Mouse (Mus musculus): Measurements from ENCODE around the gene Qdpr. TPM values are rescaled to one million over a fixed set of nuclear protein-coding genes. Genes with fewer than 3 reads are reported as not detected.
A peak's percentile ranks its signal among the peaks of the same experiment; 100 is the strongest.
"Not testable (repeated sequence)": the region's sequence is repeated elsewhere in the genome, so short reads cannot be mapped to it uniquely, and the experiment has no call there.

The Qdpr gene
- total RNA-seq, 2 experiments from 2014 or later = 53.9 to 63.6 TPM

DNA sequence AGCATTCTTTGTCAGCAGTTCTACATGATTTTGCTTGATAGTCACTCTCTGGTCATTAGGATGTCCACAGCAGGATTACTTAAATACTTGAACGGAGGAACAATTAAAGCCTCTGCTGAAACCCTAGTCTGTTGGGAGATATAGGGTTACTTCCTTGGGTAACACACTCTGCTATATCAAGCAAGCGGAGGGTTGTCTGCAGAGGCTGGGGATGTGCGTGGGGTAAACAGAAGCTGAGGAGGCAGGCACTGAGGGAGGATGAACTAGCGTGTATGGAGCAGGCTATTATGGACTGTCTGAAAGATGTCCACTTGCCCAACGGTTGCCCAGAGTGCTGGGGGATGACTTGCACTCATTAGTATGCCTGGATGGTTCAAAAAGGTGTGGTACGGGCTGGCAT, 3.4 kb upstream of the Qdpr start, which contains the start of gene Clrn2:
TSS of gene Clrn2 (plus strand) at position 301 of the 400 bp plus-strand sequence.
- DNase-seq = no peak

DNA sequence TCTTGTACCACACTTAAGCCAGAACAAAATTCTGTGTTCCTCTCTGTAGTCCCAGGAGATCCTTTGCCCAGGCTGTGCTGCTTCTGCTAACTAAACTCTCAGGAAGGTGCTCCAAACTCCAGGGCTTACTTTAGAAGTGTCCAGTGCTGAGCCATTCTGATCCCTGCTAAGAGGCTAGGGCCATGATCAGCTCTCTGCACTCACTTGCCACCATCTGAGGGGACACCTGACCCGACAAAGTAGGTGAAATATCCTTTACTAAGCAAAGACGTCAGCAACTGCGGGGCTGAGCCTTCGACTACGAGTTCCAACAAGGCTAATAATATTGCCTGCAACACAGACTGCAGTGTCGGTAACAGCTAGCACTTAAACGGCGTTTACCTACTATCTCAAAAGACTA, 830 bp downstream of the Qdpr start:
- DNase-seq = no peak

- no peak for DNase-seq
Measured at GRCm38 (mm10) chr5:45448676-45449075, 1.4 kb downstream of the Qdpr start.

GRCm38 (mm10) chr5:45444130-45444832, 5.8 kb downstream of the Qdpr start:
- no peak for DNase-seq

GRCm38 (mm10) chr5:45441745-45442144, 8.3 kb downstream of the Qdpr start:
- DNase-seq = no peak

- DNase-seq = no peak
Measured at GRCm38 (mm10) chr5:45441124-45441523, 8.9 kb downstream of the Qdpr start.

DNA sequence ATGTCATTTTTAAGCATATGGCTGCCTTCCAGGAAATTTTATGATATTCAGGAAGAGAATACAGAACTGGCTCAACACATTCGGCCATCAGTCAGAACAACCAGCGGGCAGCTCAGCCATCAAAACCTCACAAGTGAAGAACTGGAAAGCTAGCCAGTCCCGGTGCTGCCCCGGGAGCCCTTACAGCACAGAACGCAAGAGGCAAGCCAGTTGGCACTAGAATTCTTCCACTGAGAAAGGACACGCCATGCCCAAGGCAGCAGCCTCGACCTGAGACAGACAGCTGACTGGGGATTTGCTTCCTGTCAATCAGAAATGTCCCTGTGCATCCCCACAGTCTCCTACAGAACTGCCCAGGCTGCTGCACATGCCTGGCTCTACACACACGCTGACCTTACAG, 11.7 kb downstream of the Qdpr start:
- peak; percentile 61 for DNase-seq

DNA sequence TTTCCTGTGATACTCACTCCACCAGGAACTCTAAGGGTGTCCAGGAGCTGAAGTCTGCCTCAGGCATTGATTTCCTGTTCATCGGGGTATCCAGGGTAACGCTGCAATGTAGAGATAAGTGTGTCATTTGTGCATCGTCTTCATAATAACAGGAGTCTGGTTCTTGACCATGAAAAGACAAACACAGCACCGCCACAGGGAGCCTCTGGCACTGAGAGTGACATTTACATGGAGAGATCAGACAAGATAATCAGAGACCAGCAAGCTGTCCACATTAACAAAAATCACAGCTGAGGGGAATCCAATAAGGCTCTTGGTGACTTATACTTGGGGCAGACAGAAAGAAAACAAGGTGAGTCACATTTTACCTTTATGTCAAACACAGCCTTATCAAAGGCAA, 12.2 kb downstream of the Qdpr start:
- no peak for DNase-seq

- DNase-seq = no peak
Measured at GRCm38 (mm10) chr5:45435967-45436950, 13.8 kb downstream of the Qdpr start.

GRCm38 (mm10) chr5:45427891-45428290, 22.1 kb downstream of the Qdpr start:
- DNase-seq = no peak

DNA sequence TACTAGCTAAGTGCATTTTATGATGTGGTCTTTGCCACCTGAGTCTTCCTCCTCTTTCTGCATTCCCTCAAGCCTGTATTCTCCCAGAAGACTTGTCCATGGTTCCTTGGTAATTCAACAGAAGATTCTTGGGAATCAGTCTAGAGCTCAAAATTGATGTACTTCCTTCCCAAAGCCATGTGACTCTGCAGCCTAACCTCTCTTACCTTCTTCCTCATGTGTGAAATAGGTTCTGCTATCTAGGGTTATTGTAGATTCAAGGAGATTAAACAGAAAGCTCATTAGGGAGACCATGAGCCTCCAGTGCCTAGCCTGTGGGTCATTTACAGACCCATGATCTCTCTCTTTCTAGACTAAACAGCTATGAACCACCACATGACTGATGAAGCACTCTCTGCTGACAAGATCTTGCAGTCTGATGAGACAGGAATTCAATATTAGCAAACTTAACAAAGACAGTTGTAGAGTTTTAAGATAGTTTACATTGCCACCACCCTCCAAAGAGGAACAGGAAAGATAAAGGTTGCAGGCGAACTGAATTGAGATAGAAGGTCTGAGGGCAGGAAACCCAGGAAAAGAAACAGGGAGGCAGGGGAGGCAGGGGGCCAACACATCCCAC, 23.5 kb downstream of the Qdpr start:
- no peak for DNase-seq

DNA sequence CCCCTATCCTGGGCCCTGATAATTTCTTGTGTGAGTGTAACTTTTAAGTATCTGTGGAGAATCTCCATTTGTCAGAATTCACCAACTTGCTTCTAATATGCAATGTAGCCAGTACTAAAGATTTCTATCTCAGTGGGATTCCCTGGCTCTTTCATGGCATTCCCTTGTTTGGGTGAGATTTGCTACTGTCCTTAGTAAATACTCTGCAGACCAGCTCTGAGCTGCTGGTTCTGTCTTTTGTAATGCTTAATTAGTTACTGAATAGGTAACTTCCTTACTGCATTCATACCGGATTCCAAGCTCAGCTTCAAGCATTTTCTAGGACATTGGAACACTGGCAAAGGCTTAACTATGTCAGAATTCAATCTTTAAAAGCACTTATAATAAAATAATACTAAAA, 24.3 kb downstream of the Qdpr start:
- DNase-seq = not testable (repeated sequence)

DNA sequence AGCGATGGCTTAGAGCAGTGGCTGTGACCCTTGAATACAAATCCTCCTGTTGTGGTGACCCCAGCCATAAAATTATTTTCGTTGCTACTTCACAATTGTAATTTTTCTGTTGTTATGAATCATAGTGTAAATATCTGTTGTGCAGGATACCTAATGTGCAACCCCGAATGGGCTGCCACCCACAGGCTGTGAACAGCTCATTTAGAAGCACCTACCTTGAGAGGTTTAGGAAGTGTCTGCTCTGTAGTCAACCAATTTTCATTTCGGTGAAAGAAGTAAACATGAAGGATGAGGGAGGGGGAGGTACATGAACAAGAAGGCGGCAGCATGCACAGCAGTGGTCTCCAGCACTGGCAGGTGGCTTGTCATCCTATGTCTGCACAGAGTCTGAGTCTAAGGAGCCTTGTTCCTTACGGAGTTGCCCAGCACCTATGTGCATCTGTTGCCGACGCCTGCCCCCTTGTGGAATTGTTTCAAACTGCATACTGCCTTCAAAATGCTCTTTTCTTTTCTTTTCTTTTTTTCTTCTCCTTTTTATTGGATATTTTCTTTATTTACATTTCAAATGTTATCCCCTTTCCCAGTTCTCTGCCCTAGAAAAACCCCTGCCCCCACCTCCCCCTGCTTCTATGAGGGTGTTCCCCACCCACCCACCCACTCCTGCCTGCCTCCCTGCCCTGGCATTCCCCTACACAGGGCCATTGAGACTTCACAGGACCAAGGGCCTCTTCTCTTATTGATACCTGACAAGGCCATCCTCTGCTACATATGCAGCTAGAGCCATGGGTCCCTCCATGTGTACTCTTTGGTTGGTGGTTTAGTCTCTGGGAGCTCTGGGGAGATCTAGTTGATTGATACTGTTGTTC, 25.8 kb downstream of the Qdpr start:
- DNase-seq = no peak

DNA sequence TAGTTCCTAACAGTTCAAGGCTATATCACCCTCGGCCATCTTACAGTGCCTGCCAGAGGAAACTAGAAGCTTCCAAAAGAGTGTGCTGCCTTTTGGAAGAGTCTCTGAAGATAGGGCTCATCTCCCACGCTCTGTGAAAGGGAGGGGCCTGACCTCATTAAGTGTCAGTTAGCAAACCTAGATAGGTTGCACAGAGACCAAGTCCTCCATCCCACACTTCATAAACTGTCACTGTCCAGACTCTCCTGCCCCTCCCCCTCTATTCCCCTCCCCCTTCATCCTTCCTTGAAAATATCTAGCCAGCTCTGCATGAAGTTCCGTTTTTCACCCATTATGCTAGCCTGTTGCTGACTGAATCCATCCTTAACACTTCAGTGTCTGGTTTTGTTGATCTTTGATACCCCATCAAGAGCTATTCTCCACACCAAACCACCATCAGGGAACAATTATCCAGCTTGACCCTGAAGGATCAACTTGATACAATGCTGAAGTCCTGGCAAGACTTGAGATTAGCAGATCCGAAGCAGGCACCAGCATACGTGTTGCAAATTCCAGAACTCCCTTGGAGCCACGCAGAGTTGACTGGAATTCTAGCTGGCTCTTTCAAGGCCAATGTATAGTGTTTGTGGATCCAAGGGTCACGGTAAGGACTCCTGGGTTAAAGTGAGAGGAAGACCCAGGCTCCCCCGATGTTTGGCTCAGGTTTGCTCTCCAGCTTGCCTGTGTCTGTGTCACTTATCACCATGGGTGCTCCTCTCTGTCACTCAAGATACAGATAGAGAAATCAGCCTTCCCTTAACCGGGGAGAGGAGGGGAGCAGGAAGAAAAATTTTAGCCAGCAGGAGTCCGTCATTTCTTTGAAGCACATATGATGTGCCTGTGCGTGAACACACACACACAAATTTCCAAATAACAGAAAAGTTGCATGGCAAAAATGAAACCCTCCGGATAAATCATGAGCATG, 27.9 kb downstream of the Qdpr start:
- no peak for DNase-seq

GRCm38 (mm10) chr5:45419841-45420638, 30.0 kb downstream of the Qdpr start:
- DNase-seq = no peak

DNA sequence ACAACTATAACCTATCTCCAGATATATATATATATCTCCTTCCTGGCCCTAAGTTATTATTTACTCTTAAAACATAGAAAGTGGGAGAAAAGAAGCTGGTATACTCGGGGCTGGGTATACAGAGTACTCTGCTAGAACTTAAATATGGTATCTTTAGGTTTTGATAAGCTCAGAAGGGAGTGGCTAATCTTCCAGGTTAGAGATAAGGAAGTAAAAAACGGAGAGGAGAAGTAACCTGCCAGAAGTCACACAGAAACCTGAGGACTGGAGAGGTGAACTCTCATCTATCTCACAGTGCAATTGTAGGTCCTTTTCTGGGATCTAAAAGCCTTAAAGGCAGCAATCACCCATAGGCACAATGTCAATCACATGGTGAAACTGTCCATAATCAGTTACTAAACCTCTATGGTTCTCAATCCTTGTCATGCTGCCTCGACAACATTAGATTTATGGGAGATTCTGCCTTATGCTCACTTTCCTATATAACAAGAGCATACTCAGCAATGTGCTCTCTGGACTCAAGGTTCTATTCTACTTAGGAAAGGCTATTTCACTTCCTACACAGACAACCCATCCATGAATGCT, 32.1 kb downstream of the Qdpr start:
- no peak for DNase-seq

- no peak for DNase-seq
Measured at GRCm38 (mm10) chr5:45416478-45416877, 33.6 kb downstream of the Qdpr start.

GRCm38 (mm10) chr5:45406129-45406528, 43.9 kb downstream of the Qdpr start:
- no peak for DNase-seq

GRCm38 (mm10) chr5:45402632-45403031, 47.4 kb downstream of the Qdpr start:
- no peak for DNase-seq
